Mouse (Mus musculus): ENCODE data around the gene 1110032F04Rik. TPM values are rescaled to one million over a fixed set of nuclear protein-coding genes. Genes with fewer than 3 reads are reported as not detected.
A peak's percentile ranks its signal among the peaks of the same experiment; 100 is the strongest.
"Not testable (repeated sequence)": the region's sequence is repeated elsewhere in the genome, so short reads cannot be mapped to it uniquely, and the experiment has no call there.

1110032F04Rik gene
- polyA plus RNA-seq, 1 experiment from 2014 or later = 2.9 TPM

DNA sequence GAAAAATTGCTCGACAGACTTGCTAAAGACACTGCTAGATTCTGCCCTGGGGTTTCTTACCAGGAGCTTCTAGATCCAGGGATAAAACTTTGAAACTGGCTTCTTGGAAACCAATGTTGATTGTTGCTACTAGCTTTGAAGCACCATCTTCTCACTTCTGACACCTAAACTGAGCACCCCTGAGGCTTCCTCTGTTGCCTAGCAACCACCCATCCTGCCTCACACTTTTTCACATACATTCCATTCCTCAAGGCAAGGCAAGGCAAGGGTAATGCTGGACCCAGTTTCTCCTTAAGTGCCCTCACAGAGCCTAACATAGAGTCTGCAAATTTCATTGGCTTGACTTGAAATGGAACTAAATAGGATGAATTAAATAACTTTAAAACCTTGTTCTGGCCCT is 17.0 kb upstream of the 1110032F04Rik start:
- no peak overlapping the region for H3K9ac ChIP-seq
- no peaks in the 10 kb centered on the region for H3K27me3 ChIP-seq
- H3K4me2 ChIP-seq = no peak overlapping the region
- no peaks in the 10 kb centered on the region for H3K4me1 ChIP-seq (replicated peaks)
- ATAC-seq (ENCODE audit: low FRiP score) = no peak
- whole genome bisulfite sequencing = 95% methylated on average over 1 of the region's 1 CpGs
- no peaks in the 10 kb centered on the region for H3K36me3 ChIP-seq
- no peak overlapping the region for H3K27ac ChIP-seq
- no peaks in the 10 kb centered on the region for H3K9me3 ChIP-seq
- H3K4me3 ChIP-seq = no peak overlapping the region

DNA sequence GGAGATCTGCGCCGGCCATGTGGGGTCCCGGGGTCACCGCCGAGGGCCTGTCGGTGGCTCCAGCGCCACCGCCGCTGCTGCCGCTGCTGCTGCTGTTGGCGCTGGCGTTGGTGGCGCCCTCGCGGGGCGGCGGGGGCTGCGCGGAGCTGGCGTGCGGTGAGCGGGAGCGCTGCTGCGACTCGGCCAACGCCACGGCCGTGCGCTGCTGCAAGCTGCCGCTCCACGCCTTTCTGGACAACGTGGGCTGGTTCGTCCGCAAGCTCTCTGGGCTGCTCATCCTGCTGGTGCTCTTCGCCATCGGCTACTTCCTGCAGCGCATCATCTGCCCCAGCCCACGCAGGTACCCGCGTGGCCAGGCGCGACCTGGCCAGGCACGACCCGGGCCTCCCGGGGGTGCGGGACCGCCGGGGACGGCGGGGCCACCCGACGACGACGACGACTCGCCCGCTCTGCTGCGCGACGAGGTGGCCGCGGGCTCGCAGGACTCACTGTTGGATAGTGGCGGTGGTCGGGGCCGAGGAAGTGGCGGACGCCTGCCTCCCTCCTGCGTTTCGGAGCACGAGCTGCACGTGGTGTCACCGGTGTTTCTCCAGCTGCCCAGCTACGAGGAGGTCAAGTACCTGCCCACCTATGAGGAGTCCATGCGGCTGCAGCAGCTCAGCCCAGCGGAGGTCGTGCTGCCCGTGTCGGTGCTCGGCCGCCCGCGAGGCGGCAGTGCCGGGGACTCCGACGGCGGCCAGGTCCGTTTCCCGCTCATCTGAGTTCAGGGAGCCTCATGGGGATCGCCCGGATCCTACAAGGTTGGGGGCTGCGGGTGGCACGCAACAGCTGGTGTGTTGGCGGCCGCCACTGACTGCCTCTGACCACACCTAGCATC is 543 bp downstream of the 1110032F04Rik start:
- H3K4me3 ChIP-seq = peak overlapping the region; percentile 73
- no peaks in the 10 kb centered on the region for H3K36me3 ChIP-seq
- under 1% methylated on average over 96 of the region's 96 CpGs for WGBS
- H3K4me2 ChIP-seq = peak overlapping the region; percentile 94
- H3K27me3 ChIP-seq = peaks cover 28% of the 10 kb centered on the region
- ATAC-seq (ENCODE audit: low FRiP score) = peak; percentile 82
- H3K27ac ChIP-seq = peak overlapping the region; percentile 79
- peaks cover 14% of the 10 kb centered on the region for H3K4me1 ChIP-seq (replicated peaks)
- H3K9ac ChIP-seq = peak overlapping the region; percentile 80
- no peaks in the 10 kb centered on the region for H3K9me3 ChIP-seq

DNA sequence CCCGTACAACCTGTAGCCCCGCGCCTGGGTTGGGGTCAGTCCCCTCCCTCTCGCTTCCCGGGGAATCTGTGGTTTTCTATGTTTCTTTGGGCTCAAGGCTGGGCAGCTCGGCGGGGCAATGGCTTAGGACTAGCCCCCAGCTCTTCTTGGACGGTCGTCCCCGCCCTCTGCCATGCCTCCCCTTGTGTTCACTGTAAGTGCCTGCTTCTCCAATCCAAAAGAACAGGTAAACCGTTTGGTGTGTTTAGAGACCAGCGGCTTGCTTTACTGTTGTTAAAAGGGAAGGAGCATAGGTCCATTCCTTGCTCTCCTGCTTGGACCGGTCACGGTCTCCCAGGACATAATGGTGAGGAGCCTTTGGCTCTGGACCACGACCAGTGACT is 1.2 kb downstream of the 1110032F04Rik start:
- 3% methylated on average over 15 of the region's 15 CpGs for WGBS
- Histone ChIP-seq H3K36me3 (no peaks in the 10 kb centered on the region), H3K4me1 (replicated peaks) (peaks cover 14% of the 10 kb centered on the region), H3K4me2 (peak overlapping the region; percentile 94), H3K9me3 (no peaks in the 10 kb centered on the region), H3K9ac (peak overlapping the region; percentile 80), H3K27ac (no peak overlapping the region), H3K4me3 (peak overlapping the region; percentile 73), H3K27me3 (peaks cover 28% of the 10 kb centered on the region)
- no peak for ATAC-seq (ENCODE audit: low FRiP score)

DNA sequence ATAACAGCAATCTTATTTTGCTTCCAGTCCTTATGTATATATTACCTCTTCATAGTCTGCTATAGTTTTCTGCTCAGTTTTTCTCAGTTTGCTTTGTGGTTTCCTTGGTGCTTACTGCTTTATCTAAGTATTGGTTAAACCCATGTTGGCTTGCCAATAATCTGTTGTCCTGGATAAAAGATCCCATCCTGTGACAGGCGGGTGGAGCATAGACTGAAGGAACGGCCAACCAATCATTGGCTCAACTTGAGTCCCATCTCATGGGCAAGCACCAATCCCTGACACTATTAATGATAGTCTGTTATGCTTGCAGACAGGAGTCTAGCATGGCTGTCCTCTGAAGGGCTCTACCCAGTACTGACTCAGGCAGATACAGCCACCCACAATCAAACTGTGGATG is 4.7 kb downstream of the 1110032F04Rik start:
- H3K4me1 ChIP-seq (replicated peaks) = peaks cover 9% of the 10 kb centered on the region
- ATAC-seq (ENCODE audit: low FRiP score) = no peak
- no peak overlapping the region for H3K27ac ChIP-seq
- H3K9me3 ChIP-seq = no peaks in the 10 kb centered on the region
- no peaks in the 10 kb centered on the region for H3K36me3 ChIP-seq
- WGBS = 90% methylated on average over 2 of the region's 2 CpGs
- H3K4me3 ChIP-seq = no peak overlapping the region
- no peak overlapping the region for H3K9ac ChIP-seq
- H3K27me3 ChIP-seq = peaks cover 14% of the 10 kb centered on the region
- no peak overlapping the region for H3K4me2 ChIP-seq

DNA sequence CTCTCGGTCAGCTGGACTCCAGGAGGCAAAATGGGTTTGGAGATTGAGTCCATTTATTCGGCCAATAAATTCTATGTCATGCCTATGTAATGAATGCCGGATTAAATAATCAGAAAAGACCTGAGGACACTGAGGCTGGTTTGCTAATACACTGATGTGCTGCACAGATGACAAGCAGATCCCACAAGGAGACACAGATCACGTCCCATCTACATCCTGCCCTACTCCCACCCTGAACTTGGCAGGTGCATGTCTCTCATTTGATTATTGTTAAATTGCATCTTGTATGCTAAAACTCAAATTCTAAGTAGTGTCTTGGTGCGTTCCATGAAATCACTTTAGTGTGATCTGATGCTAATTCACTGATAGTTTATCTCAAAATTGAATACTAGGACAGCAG is 17.5 kb downstream of the 1110032F04Rik start:
- no peak overlapping the region for H3K27ac ChIP-seq
- no peaks in the 10 kb centered on the region for H3K36me3 ChIP-seq
- H3K4me1 ChIP-seq (replicated peaks) = no peaks in the 10 kb centered on the region
- H3K9ac ChIP-seq = no peak overlapping the region
- ATAC-seq (ENCODE audit: low FRiP score) = no peak
- no peak overlapping the region for H3K4me3 ChIP-seq
- WGBS = 80% methylated on average over 5 of the region's 5 CpGs
- H3K4me2 ChIP-seq = no peak overlapping the region
- H3K9me3 ChIP-seq = no peaks in the 10 kb centered on the region
- H3K27me3 ChIP-seq = no peaks in the 10 kb centered on the region

DNA sequence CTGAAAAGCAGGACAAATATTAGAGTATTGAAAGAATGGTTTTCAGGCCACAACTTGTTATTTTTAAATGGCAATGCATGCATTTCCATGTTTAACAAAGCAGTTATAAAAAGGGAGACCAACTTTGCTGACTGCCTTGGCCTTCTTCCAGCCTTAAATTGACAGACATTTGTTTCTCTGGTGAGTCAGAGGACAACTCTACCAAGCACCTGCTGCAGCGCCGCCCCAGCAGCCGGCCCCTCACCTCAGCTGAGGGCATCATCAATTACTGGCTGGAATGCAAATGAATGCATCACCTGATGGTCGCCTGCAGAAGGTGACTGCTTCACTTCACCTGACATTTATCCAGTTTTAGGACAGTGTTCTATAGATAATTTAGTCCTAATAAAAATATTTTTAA is 26.0 kb downstream of the 1110032F04Rik start:
- Histone ChIP-seq H3K9ac (no peak overlapping the region), H3K27ac (no peak overlapping the region), H3K4me1 (replicated peaks) (no peaks in the 10 kb centered on the region; the same call in 1 of the 2 replicates), H3K4me2 (no peak overlapping the region), H3K4me3 (no peak overlapping the region), H3K36me3 (peaks cover 6% of the 10 kb centered on the region), H3K9me3 (no peaks in the 10 kb centered on the region), H3K27me3 (no peaks in the 10 kb centered on the region)
- no peak for ATAC-seq (ENCODE audit: low FRiP score)
- WGBS = 68% methylated on average over 4 of the region's 4 CpGs

DNA sequence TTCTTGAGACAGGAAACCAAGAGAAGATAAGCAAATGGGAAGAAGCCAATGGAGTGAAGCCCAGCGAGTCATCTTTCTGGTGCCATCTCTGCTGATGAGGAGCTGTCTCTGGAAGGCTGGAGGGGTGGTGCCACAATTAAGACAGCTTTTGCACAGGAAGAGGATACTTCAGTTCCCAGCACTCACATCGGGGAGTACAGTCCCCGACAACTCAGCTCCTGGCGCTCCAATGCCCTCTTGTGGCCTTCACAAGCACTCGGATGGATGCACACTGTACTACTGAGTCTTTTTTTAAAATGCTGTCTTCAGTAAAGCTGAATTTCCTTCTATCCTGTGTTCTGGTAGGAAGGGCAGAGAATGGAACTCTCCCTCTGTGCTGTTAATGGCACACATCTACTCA is 27.8 kb downstream of the 1110032F04Rik start:
- H3K27ac ChIP-seq = no peak overlapping the region
- H3K4me1 ChIP-seq (replicated peaks) = no peaks in the 10 kb centered on the region; the same call in 1 of the 2 replicates
- H3K9me3 ChIP-seq = no peaks in the 10 kb centered on the region
- H3K27me3 ChIP-seq = no peaks in the 10 kb centered on the region
- no peak overlapping the region for H3K4me3 ChIP-seq
- H3K36me3 ChIP-seq = peaks cover 6% of the 10 kb centered on the region
- 90% methylated on average over 5 of the region's 5 CpGs for WGBS
- H3K9ac ChIP-seq = no peak overlapping the region
- ATAC-seq (ENCODE audit: low FRiP score) = no peak
- no peak overlapping the region for H3K4me2 ChIP-seq

DNA sequence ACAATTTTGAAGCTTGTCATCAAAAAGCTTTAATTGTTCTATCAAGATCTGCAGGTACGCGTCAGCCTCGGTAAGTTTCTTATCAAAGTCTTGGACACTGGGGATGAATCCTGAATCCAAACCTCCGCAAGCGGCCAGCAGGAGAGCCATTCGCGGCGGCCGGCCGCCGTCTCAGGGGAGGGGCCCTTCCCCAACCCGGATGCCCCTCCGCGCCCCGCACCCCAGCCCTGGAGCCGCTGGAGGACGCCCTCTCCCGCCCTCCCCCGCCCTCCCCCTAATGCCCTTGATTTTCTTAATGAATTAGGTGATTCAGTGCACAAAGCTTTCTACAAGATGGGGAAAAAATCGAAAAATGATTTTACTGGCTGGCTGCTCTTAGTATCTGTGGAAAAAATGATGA is 33.2 kb downstream of the 1110032F04Rik start:
- ATAC-seq (ENCODE audit: low FRiP score); H3K4me1 ChIP-seq (replicated peaks); H3K27ac ChIP-seq; H3K4me2 ChIP-seq; H3K27me3 ChIP-seq; H3K9ac ChIP-seq; H3K4me3 ChIP-seq; H3K36me3 ChIP-seq; H3K9me3 ChIP-seq: not testable (repeated sequence)
- 92% methylated on average over 20 of the region's 20 CpGs for WGBS

DNA sequence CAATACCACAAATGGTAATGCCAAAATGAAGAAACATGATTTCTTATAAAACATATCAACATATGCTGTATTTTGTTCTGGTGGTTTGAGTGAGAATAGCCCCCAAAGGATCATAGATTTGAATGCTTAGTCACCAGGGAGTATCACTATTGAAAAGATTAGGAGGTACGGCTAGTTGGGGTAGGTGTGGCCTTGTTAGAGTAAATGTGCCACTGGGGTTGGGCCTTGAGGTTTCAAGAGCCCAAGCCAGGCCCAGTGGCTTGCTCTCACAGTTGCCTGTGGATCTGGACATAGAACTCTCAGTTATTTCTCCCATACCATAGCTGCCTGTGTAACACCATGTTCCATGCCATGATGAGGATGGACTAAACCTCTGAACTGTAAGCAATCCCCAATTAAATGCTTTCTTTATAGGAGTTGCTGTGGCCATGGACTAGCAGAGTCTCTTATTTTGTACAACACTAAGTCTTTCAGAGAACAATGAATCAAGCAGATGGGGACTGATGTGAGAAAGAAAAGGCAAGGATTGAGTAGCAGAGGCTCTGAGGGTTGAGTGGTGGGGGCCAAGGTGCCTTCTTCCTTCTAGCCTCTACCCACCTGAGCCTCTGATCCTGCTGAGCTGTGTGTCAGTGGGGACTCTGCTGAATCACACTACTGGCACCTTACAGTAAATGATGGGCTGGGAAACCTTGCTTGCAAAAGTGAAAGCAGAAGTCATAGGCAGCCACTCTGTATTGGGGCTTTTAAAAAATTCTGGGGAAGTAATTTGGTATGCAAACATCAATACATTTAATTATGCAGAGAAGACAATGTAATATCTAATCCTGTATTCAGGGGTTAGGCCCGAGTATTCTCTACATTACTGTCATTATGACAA is 35.8 kb downstream of the 1110032F04Rik start:
- 85% methylated on average over 2 of the region's 2 CpGs for WGBS
- no peak overlapping the region for H3K9ac ChIP-seq
- H3K4me3 ChIP-seq = no peak overlapping the region
- ATAC-seq (ENCODE audit: low FRiP score) = no peak
- H3K4me2 ChIP-seq = no peak overlapping the region
- H3K27me3 ChIP-seq = no peaks in the 10 kb centered on the region
- H3K9me3 ChIP-seq = no peaks in the 10 kb centered on the region
- no peak overlapping the region for H3K27ac ChIP-seq
- H3K36me3 ChIP-seq = no peaks in the 10 kb centered on the region
- H3K4me1 ChIP-seq (replicated peaks) = no peaks in the 10 kb centered on the region

DNA sequence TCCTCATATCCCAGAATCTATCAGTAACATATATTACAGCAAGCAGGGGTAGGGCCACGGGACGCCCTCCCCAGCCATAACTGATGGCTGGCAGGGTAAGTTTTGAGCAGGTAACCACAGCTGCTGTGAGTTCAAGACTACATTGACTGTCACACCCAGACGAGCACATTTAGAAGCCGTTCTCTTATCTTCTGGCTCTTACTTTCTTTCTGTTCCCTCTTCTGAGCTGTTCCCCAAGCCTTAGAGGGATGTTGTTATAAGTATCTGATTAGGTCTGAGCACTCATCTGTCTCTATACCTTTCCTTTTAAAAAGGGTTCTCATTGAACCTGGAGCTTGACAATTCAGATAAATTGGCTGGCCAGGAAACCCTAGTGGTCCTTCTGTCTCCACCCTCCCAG is 38.1 kb downstream of the 1110032F04Rik start:
- no peaks in the 10 kb centered on the region for H3K9me3 ChIP-seq
- no peak overlapping the region for H3K9ac ChIP-seq
- H3K4me1 ChIP-seq (replicated peaks) = no peaks in the 10 kb centered on the region
- WGBS = 90% methylated on average over 4 of the region's 4 CpGs
- peaks cover 9% of the 10 kb centered on the region; the same call in 1 of the 2 replicates for H3K36me3 ChIP-seq
- no peak for ATAC-seq (ENCODE audit: low FRiP score)
- H3K4me3 ChIP-seq = no peak overlapping the region
- H3K27ac ChIP-seq = no peak overlapping the region
- no peak overlapping the region for H3K4me2 ChIP-seq
- H3K27me3 ChIP-seq = no peaks in the 10 kb centered on the region
